ENCODE assay signal across 8 mouse cellular contexts in the genomic region with DNA sequence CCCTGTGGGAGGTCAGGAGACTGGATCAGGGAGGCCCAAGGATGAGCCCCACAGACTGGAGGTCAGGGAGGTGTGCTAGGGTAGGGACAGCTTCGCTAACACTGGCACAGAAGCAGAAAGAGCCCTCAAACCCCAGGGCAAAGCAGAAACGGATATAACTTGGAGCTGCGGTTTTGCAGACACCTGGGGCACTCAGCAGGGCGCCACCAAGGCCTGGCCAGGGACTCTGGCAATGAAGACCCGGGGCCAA. TPM values are rescaled to one million over a fixed set of nuclear protein-coding genes. Genes with fewer than 3 reads are reported as not detected.
DNase-seq lines count a peak whose midpoint lies in the region; ATAC-seq and TF ChIP-seq lines count a peak whose summit lies in the region.

No protein-coding gene starts in this region.

- H3K27ac ChIP-seq in kidney, embryonic 16.5 days (ENCODE audit: low read length) = peak overlapping the region; percentile 99
- peak overlapping the region; percentile 19; the same call in 1 of the 2 replicates for H3K27ac ChIP-seq in bone marrow macrophage, adult 2 months (ENCODE audit: insufficient read depth, low read depth, low read length)
- peak overlapping the region; percentile 90 for H3K27ac ChIP-seq in hindbrain, embryonic 15.5 days (replicated peaks)
- peak overlapping the region; percentile 95 for H3K27ac ChIP-seq in midbrain, embryonic 14.5 days (replicated peaks; ENCODE audit: low read depth, low read length)

- H3K4me1 ChIP-seq in kidney, embryonic 16.5 days (ENCODE audit: insufficient read depth, low read length) = peaks cover 50% of the 10 kb centered on the region
- H3K4me1 ChIP-seq in bone marrow macrophage, adult 2 months (ENCODE audit: control insufficient read depth, insufficient read depth, low read length) = peaks cover 7% of the 10 kb centered on the region; the same call in 1 of the 2 replicates
- peaks cover 28% of the 10 kb centered on the region for H3K4me1 ChIP-seq in hindbrain, embryonic 15.5 days (replicated peaks)
- peaks cover 18% of the 10 kb centered on the region for H3K4me1 ChIP-seq in midbrain, embryonic 14.5 days (ENCODE audit: control insufficient read depth, insufficient read depth, low read length)

- H3K9me3 ChIP-seq in kidney, embryonic 16.5 days (ENCODE audit: low read length) = no peaks in the 10 kb centered on the region
- no peaks in the 10 kb centered on the region for H3K9me3 ChIP-seq in hindbrain, embryonic 15.5 days
- no peaks in the 10 kb centered on the region for H3K9me3 ChIP-seq in midbrain, embryonic 14.5 days (ENCODE audit: control insufficient read depth, low read length)

- H3K4me3 ChIP-seq in kidney, embryonic 16.5 days (ENCODE audit: low read length) = peak overlapping the region; percentile 74
- H3K4me3 ChIP-seq in bone marrow macrophage, adult 2 months (ENCODE audit: insufficient read depth, low read length) = peak overlapping the region; percentile 62
- H3K4me3 ChIP-seq in hindbrain, embryonic 15.5 days = peak overlapping the region; percentile 61
- peak overlapping the region; percentile 78 for H3K4me3 ChIP-seq in midbrain, embryonic 14.5 days (replicated peaks; ENCODE audit: low read depth, low read length)

- ATAC-seq in kidney, embryonic 16.5 days (ENCODE audit: low FRiP score, low TSS enrichment) = no peak; the same call in 1 of the 2 replicates
- ATAC-seq in hindbrain, embryonic 15.5 days (ENCODE audit: low FRiP score, low read depth) = peak; percentile 9; the same call in 1 of the 2 replicates
- no peak for ATAC-seq in midbrain, embryonic 14.5 days (ENCODE audit: low FRiP score, low TSS enrichment)

- H3K9ac ChIP-seq in kidney, embryonic 16.5 days (replicated peaks; ENCODE audit: low read length) = peak overlapping the region; percentile 91
- peak overlapping the region; percentile 61 for H3K9ac ChIP-seq in hindbrain, embryonic 15.5 days
- peak overlapping the region; percentile 90 for H3K9ac ChIP-seq in midbrain, embryonic 14.5 days (replicated peaks; ENCODE audit: low read length)

- WGBS in kidney, embryonic 16.5 days = 0% methylated on average over 5 of the region's 5 CpGs
- WGBS in hindbrain, embryonic 15.5 days = 1% methylated on average over 5 of the region's 5 CpGs
- WGBS in midbrain, embryonic 14.5 days = under 1% methylated on average over 5 of the region's 5 CpGs

- no peak for DNase-seq in kidney, adult 8-10 months
- DNase-seq in midbrain, embryonic 14.5 days = no peak
- no peak for DNase-seq in MN1 (ENCODE audit: low spot score)
- no peak for DNase-seq in gastrocnemius, postnatal 25 days
- DNase-seq in embryo, embryonic 10.5 days (ENCODE audit: low spot score) = no peak

- no peak for TF ChIP-seq CTCF in bone marrow macrophage, adult 2 months (IDR thresholded peaks at IDR 0.05; ENCODE audit: low read depth, low read length)

- peaks cover 25% of the 10 kb centered on the region for H3K36me3 ChIP-seq in kidney, embryonic 16.5 days (ENCODE audit: insufficient read depth, low read length)
- H3K36me3 ChIP-seq in hindbrain, embryonic 15.5 days = peaks cover 28% of the 10 kb centered on the region
- peaks cover 33% of the 10 kb centered on the region for H3K36me3 ChIP-seq in midbrain, embryonic 14.5 days (ENCODE audit: control insufficient read depth, insufficient read depth, low read length)

- TF ChIP-seq POLR2A in bone marrow macrophage, adult 2 months (IDR thresholded peaks at IDR 0.05; ENCODE audit: borderline replicate concordance, low read depth, low read length) = no peak

- no peaks in the 10 kb centered on the region for H3K27me3 ChIP-seq in kidney, embryonic 16.5 days (ENCODE audit: insufficient read depth, low read length)
- H3K27me3 ChIP-seq in hindbrain, embryonic 15.5 days = no peaks in the 10 kb centered on the region
- H3K27me3 ChIP-seq in midbrain, embryonic 14.5 days (ENCODE audit: control insufficient read depth, insufficient read depth, low read length) = no peaks in the 10 kb centered on the region

- H3K4me2 ChIP-seq in kidney, embryonic 16.5 days (replicated peaks; ENCODE audit: low read depth, low read length) = peak overlapping the region; percentile 70
- H3K4me2 ChIP-seq in hindbrain, embryonic 15.5 days = peak overlapping the region; percentile 74
- peak overlapping the region; percentile 69 for H3K4me2 ChIP-seq in midbrain, embryonic 14.5 days (ENCODE audit: low read length)

RNA-seq across cellular contexts. Expression of gene Bcl7c, which starts 0.9 kb away (rescaled TPM):
- 50.5 and 54.5 TPM in 2 replicates for polyA plus RNA-seq in kidney, embryonic 16.5 days (2015; fragmentation: Nextera tagmentation; extraction: Ambion mirVana)
- 30.4 and 40.0 TPM in 2 replicates for polyA plus RNA-seq in bone marrow macrophage, adult 2 months (2012; ENCODE audit: insufficient read depth, insufficient read length, missing spikeins)
- 53.2 and 55.1 TPM in 2 replicates for polyA plus RNA-seq in hindbrain, embryonic 15.5 days (2015; fragmentation: Nextera tagmentation; extraction: Ambion mirVana)
- 47.2 and 54.0 TPM in 2 replicates for polyA plus RNA-seq in midbrain, embryonic 14.5 days (2014; fragmentation: Nextera tagmentation; extraction: Ambion mirVana)
- 10 to 100 TPM; 41.2 to 41.7 TPM for total RNA-seq in gastrocnemius, postnatal 25 days (2021)

RNA-seq across cellular contexts. Expression of gene Ctf1, which starts 4.7 kb away (rescaled TPM):
- 14.0 and 14.7 TPM in 2 replicates for polyA plus RNA-seq in kidney, embryonic 16.5 days (2015; fragmentation: Nextera tagmentation; extraction: Ambion mirVana)
- polyA plus RNA-seq in bone marrow macrophage, adult 2 months (2012; ENCODE audit: insufficient read depth, insufficient read length, missing spikeins) = not detected in 2 replicates
- 3.8 and 5.4 TPM in 2 replicates for polyA plus RNA-seq in hindbrain, embryonic 15.5 days (2015; fragmentation: Nextera tagmentation; extraction: Ambion mirVana)
- polyA plus RNA-seq in midbrain, embryonic 14.5 days (2014; fragmentation: Nextera tagmentation; extraction: Ambion mirVana) = 3.5 and 4.3 TPM in 2 replicates
- 10 to 100 TPM; 13.8 to 15.1 TPM for total RNA-seq in gastrocnemius, postnatal 25 days (2021)

RNA-seq across cellular contexts. Expression of gene Ctf2, which starts 24.1 kb away (rescaled TPM):
- 0.15 and 0.32 TPM in 2 replicates for polyA plus RNA-seq in kidney, embryonic 16.5 days (2015; fragmentation: Nextera tagmentation; extraction: Ambion mirVana)
- not detected in 2 replicates for polyA plus RNA-seq in bone marrow macrophage, adult 2 months (2012; ENCODE audit: insufficient read depth, insufficient read length, missing spikeins)
- polyA plus RNA-seq in hindbrain, embryonic 15.5 days (2015; fragmentation: Nextera tagmentation; extraction: Ambion mirVana) = 0.14 and 0.35 TPM in 2 replicates
- polyA plus RNA-seq in midbrain, embryonic 14.5 days (2014; fragmentation: Nextera tagmentation; extraction: Ambion mirVana) = 0.12 and 0.16 TPM in 2 replicates
- not detected for total RNA-seq in gastrocnemius, postnatal 25 days (2021)

RNA-seq across cellular contexts. Expression of gene Fbxl19, which starts 36.5 kb away (rescaled TPM):
- 5.4 TPM in 2 replicates for polyA plus RNA-seq in kidney, embryonic 16.5 days (2015; fragmentation: Nextera tagmentation; extraction: Ambion mirVana)
- 11.9 and 16.5 TPM in 2 replicates for polyA plus RNA-seq in bone marrow macrophage, adult 2 months (2012; ENCODE audit: insufficient read depth, insufficient read length, missing spikeins)
- polyA plus RNA-seq in hindbrain, embryonic 15.5 days (2015; fragmentation: Nextera tagmentation; extraction: Ambion mirVana) = 10.0 and 10.5 TPM in 2 replicates
- 7.4 and 15.2 TPM in 2 replicates for polyA plus RNA-seq in midbrain, embryonic 14.5 days (2014; fragmentation: Nextera tagmentation; extraction: Ambion mirVana)
- 1 to 10 TPM; 1.9 to 2.4 TPM for total RNA-seq in gastrocnemius, postnatal 25 days (2021)

Comparison
In these comparisons a context has a peak if more than half of its experiments do, and no peak if none do; other contexts are left out.
1. H3K27ac ChIP-seq: peak in every context shown above with its lines; median percentile 99 in kidney, embryonic 16.5 days; 95 in midbrain, embryonic 14.5 days; 90 in hindbrain, embryonic 15.5 days; 19 in bone marrow macrophage, adult 2 months.